Mouse (Mus musculus): ENCODE measurements around the gene Fthl17d. TPM values are rescaled to one million over a fixed set of nuclear protein-coding genes. Genes with fewer than 3 reads are reported as not detected.

Fthl17d gene
- polyA plus RNA-seq (2012; rRNA removed), result not detected in 2 replicates

DNA sequence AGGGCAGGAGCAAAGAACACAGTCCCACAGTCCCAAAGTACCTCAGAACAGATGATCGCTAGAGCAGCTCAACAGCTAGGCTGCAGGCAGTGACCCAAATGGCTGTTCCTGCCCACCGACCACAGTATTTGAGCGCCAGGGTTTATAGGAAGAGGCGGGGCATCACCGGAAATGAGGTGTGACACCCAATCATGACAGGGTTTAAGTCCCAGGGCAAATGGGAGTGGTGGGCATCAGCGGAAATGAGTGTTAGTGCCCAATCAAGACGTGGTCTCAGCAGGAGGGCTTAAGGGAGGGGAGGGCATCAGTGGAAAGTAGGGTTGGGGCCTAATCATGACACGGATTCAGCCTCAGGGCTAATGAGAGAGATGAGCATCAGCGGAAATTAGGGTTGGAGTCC lies at the start of gene Fthl17d:
TSS of gene Fthl17d (minus strand) at position 101 of the 400 bp plus-strand sequence.

DNA sequence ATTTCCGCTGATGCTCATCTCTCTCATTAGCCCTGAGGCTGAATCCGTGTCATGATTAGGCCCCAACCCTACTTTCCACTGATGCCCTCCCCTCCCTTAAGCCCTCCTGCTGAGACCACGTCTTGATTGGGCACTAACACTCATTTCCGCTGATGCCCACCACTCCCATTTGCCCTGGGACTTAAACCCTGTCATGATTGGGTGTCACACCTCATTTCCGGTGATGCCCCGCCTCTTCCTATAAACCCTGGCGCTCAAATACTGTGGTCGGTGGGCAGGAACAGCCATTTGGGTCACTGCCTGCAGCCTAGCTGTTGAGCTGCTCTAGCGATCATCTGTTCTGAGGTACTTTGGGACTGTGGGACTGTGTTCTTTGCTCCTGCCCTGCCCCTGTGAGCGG lies 46.6 kb upstream of the Fthl17d start, which contains the start of gene Fthl17e:
TSS of gene Fthl17e (plus strand) at position 301 of the 400 bp plus-strand sequence.

DNA sequence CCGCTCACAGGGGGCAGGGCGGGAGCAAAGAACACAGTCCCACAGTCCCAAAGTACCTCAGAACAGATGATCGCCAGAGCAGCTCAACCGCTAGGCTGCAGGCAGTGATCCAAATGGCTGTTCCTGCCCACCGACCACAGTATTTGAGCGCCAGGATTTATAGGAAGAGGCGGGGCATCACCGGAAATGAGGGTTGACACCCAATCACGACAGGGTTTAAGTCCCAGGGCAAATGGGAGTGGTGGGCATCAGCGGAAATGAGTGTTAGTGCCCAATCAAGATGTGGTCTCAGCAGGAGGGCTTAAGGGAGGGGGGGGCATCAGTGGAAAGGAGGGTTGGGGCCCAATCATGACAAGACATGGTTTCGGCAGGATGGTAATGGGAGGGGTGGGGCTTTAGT lies 10.1 kb downstream of the Fthl17d start, which contains the start of gene Fthl17c:
TSS of gene Fthl17c (minus strand) at position 101 of the 400 bp plus-strand sequence.

GRCm38 (mm10) chrX:8962875-8963274 lies 23.7 kb downstream of the Fthl17d start, which contains the start of gene Fthl17b:
Fthl17b (minus strand) TSS chrX:8962975.

Other genes starting within 250 kb of the Fthl17d start
- not detected in 2 replicates for gene Ssx9, start 238.3 kb downstream of the Fthl17d start, polyA plus RNA-seq (2012; rRNA removed)
- not detected in 2 replicates for gene Ssxb5, start 183.1 kb downstream of the Fthl17d start, polyA plus RNA-seq (2012; rRNA removed)
- gene Gm6592, start 142.8 kb downstream of the Fthl17d start, polyA plus RNA-seq (2012; rRNA removed), result not detected in 2 replicates
- gene Gm5751, start 112.5 kb downstream of the Fthl17d start, polyA plus RNA-seq (2012; rRNA removed), result not detected in 2 replicates
- 32.0 and 33.2 TPM in 2 replicates for gene B630019K06Rik, start 94.4 kb downstream of the Fthl17d start, polyA plus RNA-seq (2012; rRNA removed)
- not detected in 2 replicates for gene Fthl17b, start 23.8 kb downstream of the Fthl17d start, polyA plus RNA-seq (2012; rRNA removed)
- not detected in 2 replicates for gene Fthl17c, start 10.2 kb downstream of the Fthl17d start, polyA plus RNA-seq (2012; rRNA removed)
- not detected in 2 replicates for gene Fthl17e, start 46.7 kb upstream of the Fthl17d start, polyA plus RNA-seq (2012; rRNA removed)
- gene Fthl17f, start 76.3 kb upstream of the Fthl17d start, polyA plus RNA-seq (2012; rRNA removed), result not detected in 2 replicates
- gene 4930402K13Rik, start 117.8 kb upstream of the Fthl17d start, polyA plus RNA-seq (2012; rRNA removed), result not detected in 2 replicates
- 3.0 and 3.4 TPM in 2 replicates for gene Lancl3, start 213.1 kb upstream of the Fthl17d start, polyA plus RNA-seq (2012; rRNA removed)

Data from central nervous system, embryonic 18 days (tissue).